8 mouse cellular contexts compared by ENCODE assay signal in genomic region chr9:62343904-62344491, GRCm38 (mm10). TPM values are rescaled to one million over a fixed set of nuclear protein-coding genes. Genes with fewer than 3 reads are reported as not detected.
DNase-seq lines count a peak whose midpoint lies in the region; ATAC-seq and TF ChIP-seq lines count a peak whose summit lies in the region.

No protein-coding gene starts in this region.

- WGBS in embryonic facial prominence, embryonic 13.5 days: under 1% methylated on average over 49 of the region's 52 CpGs
- under 1% methylated on average over 51 of the region's 52 CpGs for WGBS in heart, embryonic 13.5 days
- WGBS in kidney, postnatal 0 days: under 1% methylated on average over 52 of the region's 52 CpGs
- WGBS in liver, embryonic 13.5 days (ENCODE audit: insufficient replicate concordance): under 1% methylated on average over 52 of the region's 52 CpGs
- under 1% methylated on average over 52 of the region's 52 CpGs for WGBS in stomach, postnatal 0 days

- DNase-seq in ovary, adult 18-20 months (ENCODE audit: low spot score): peak; percentile 42
- no peak for DNase-seq in ovary, postnatal 10 days (ENCODE audit: low spot score)
- DNase-seq in kidney, postnatal 0 days (ENCODE audit: low spot score): peak; percentile 50
- DNase-seq in liver, embryonic 13.5 days: peak; percentile 39
- peak; percentile 80 for DNase-seq in neural tube, embryonic 10.5 days (ENCODE audit: extremely low spot score, low spot score)
- DNase-seq in stomach, postnatal 0 days (ENCODE audit: low spot score): peak; percentile 72

- no peak for TF ChIP-seq EP300 in stomach, postnatal 0 days (optimal IDR thresholded peaks at IDR 0.05)

- peak overlapping the region; percentile 99 for H3K27ac ChIP-seq in embryonic facial prominence, embryonic 13.5 days
- peak overlapping the region; percentile 100 for H3K27ac ChIP-seq in heart, embryonic 13.5 days (replicated peaks)
- H3K27ac ChIP-seq in kidney, postnatal 0 days: peak overlapping the region; percentile 100
- H3K27ac ChIP-seq in liver, embryonic 13.5 days: peak overlapping the region; percentile 95
- peak overlapping the region; percentile 99 for H3K27ac ChIP-seq in stomach, postnatal 0 days (replicated peaks)

- H3K4me2 ChIP-seq in embryonic facial prominence, embryonic 13.5 days: peak overlapping the region; percentile 71
- peak overlapping the region; percentile 94 for H3K4me2 ChIP-seq in heart, embryonic 13.5 days
- peak overlapping the region; percentile 92 for H3K4me2 ChIP-seq in kidney, postnatal 0 days (ENCODE audit: low read length)
- H3K4me2 ChIP-seq in liver, embryonic 13.5 days: peak overlapping the region; percentile 99
- H3K4me2 ChIP-seq in stomach, postnatal 0 days (replicated peaks; ENCODE audit: low read depth): peak overlapping the region; percentile 98

- peaks cover 38% of the 10 kb centered on the region for H3K4me1 ChIP-seq in embryonic facial prominence, embryonic 13.5 days
- H3K4me1 ChIP-seq in heart, embryonic 13.5 days: peaks cover 50% of the 10 kb centered on the region
- peaks cover 26% of the 10 kb centered on the region for H3K4me1 ChIP-seq in kidney, postnatal 0 days (replicated peaks; ENCODE audit: insufficient read depth, low read length)
- H3K4me1 ChIP-seq in liver, embryonic 13.5 days (replicated peaks): peaks cover 59% of the 10 kb centered on the region
- peaks cover 7% of the 10 kb centered on the region; the same call in 1 of the 2 replicates for H3K4me1 ChIP-seq in stomach, postnatal 0 days (replicated peaks; ENCODE audit: control insufficient read depth, insufficient read depth)

- no peak; the same call in 1 of the 2 replicates for TF ChIP-seq CTCF in kidney, postnatal 0 days (IDR thresholded peaks at IDR 0.05; ENCODE audit: low read depth)
- TF ChIP-seq CTCF in stomach, postnatal 0 days (IDR thresholded peaks at IDR 0.05; ENCODE audit: low read depth): peak; percentile 25; the same call in 1 of the 2 replicates

- peak overlapping the region; percentile 88 for H3K4me3 ChIP-seq in embryonic facial prominence, embryonic 13.5 days
- peak overlapping the region; percentile 76 for H3K4me3 ChIP-seq in heart, embryonic 13.5 days
- peak overlapping the region; percentile 94 for H3K4me3 ChIP-seq in kidney, postnatal 0 days (replicated peaks; ENCODE audit: low read depth, low read length)
- H3K4me3 ChIP-seq in liver, embryonic 13.5 days (replicated peaks): peak overlapping the region; percentile 91
- H3K4me3 ChIP-seq in stomach, postnatal 0 days (ENCODE audit: low read depth, low read length): peak overlapping the region; percentile 89

- H3K36me3 ChIP-seq in embryonic facial prominence, embryonic 13.5 days: no peaks in the 10 kb centered on the region
- peaks cover 8% of the 10 kb centered on the region; the same call in 1 of the 2 replicates for H3K36me3 ChIP-seq in heart, embryonic 13.5 days
- H3K36me3 ChIP-seq in kidney, postnatal 0 days (ENCODE audit: insufficient read depth, low read length): no peaks in the 10 kb centered on the region
- peaks cover 6% of the 10 kb centered on the region for H3K36me3 ChIP-seq in liver, embryonic 13.5 days
- H3K36me3 ChIP-seq in stomach, postnatal 0 days (ENCODE audit: control insufficient read depth, insufficient read depth, low read length): no peaks in the 10 kb centered on the region

- no peaks in the 10 kb centered on the region for H3K9me3 ChIP-seq in embryonic facial prominence, embryonic 13.5 days
- H3K9me3 ChIP-seq in heart, embryonic 13.5 days: no peaks in the 10 kb centered on the region
- no peaks in the 10 kb centered on the region for H3K9me3 ChIP-seq in kidney, postnatal 0 days (replicated peaks; ENCODE audit: low read length)
- H3K9me3 ChIP-seq in liver, embryonic 13.5 days (replicated peaks): no peaks in the 10 kb centered on the region
- no peaks in the 10 kb centered on the region for H3K9me3 ChIP-seq in stomach, postnatal 0 days (ENCODE audit: control insufficient read depth, low read length)

- H3K9ac ChIP-seq in embryonic facial prominence, embryonic 13.5 days: peak overlapping the region; percentile 95
- peak overlapping the region; percentile 99 for H3K9ac ChIP-seq in heart, embryonic 13.5 days
- peak overlapping the region; percentile 100 for H3K9ac ChIP-seq in kidney, postnatal 0 days (ENCODE audit: low read depth, low read length)
- peak overlapping the region; percentile 92 for H3K9ac ChIP-seq in liver, embryonic 13.5 days
- H3K9ac ChIP-seq in stomach, postnatal 0 days (ENCODE audit: low read length): peak overlapping the region; percentile 97

- no peaks in the 10 kb centered on the region for H3K27me3 ChIP-seq in embryonic facial prominence, embryonic 13.5 days
- no peaks in the 10 kb centered on the region for H3K27me3 ChIP-seq in heart, embryonic 13.5 days (replicated peaks)
- no peaks in the 10 kb centered on the region for H3K27me3 ChIP-seq in kidney, postnatal 0 days (ENCODE audit: insufficient read depth, low read length)
- peaks cover 8% of the 10 kb centered on the region; the same call in 1 of the 2 replicates for H3K27me3 ChIP-seq in liver, embryonic 13.5 days
- H3K27me3 ChIP-seq in stomach, postnatal 0 days (ENCODE audit: control insufficient read depth, insufficient read depth, low read length): no peaks in the 10 kb centered on the region

- ATAC-seq in embryonic facial prominence, embryonic 13.5 days (ENCODE audit: insufficient number of reproducible peaks, insufficient read depth, low FRiP score, low TSS enrichment, low read depth): no peak
- peak; percentile 37; the same call in 1 of the 2 replicates for ATAC-seq in heart, embryonic 13.5 days (ENCODE audit: extremely low read depth, insufficient number of reproducible peaks, low FRiP score, low TSS enrichment)
- ATAC-seq in kidney, postnatal 0 days (replicated peaks; ENCODE audit: low FRiP score, low read depth): peak; percentile 11
- no peak for ATAC-seq in liver, embryonic 13.5 days (ENCODE audit: low read depth)
- ATAC-seq in stomach, postnatal 0 days (ENCODE audit: low FRiP score, low TSS enrichment): peak; percentile 42

RNA-seq across cellular contexts. Expression of gene Anp32a, which starts 2.9 kb away (rescaled TPM):
- polyA plus RNA-seq in embryonic facial prominence, embryonic 13.5 days (2015; fragmentation: Nextera tagmentation; extraction: Ambion mirVana): 237 and 292 TPM in 2 replicates
- 150 and 157 TPM in 2 replicates for polyA plus RNA-seq in heart, embryonic 13.5 days (2015; fragmentation: Nextera tagmentation; extraction: Ambion mirVana)
- polyA plus RNA-seq in kidney, postnatal 0 days (2015; fragmentation: Nextera tagmentation; extraction: Ambion mirVana): 139 and 166 TPM in 2 replicates
- 102 and 117 TPM in 2 replicates for polyA plus RNA-seq in liver, embryonic 13.5 days (2015; fragmentation: Nextera tagmentation; extraction: Ambion mirVana)
- polyA plus RNA-seq in stomach, postnatal 0 days (2015; fragmentation: Nextera tagmentation; extraction: Ambion mirVana): 67.9 and 89.9 TPM in 2 replicates

Comparison
In these comparisons a context has a peak if more than half of its experiments do, and no peak if none do; other contexts are left out.
1. ATAC-seq: peak in heart, embryonic 13.5 days (single experiment), kidney, postnatal 0 days (single experiment) and stomach, postnatal 0 days (single experiment); none in embryonic facial prominence, embryonic 13.5 days (single experiment) and liver, embryonic 13.5 days (single experiment).
2. Peak in every context shown above with its lines, with median percentiles within 50 percentile points of each other: H3K27ac ChIP-seq, H3K4me2 ChIP-seq, H3K4me3 ChIP-seq and H3K9ac ChIP-seq.